Mouse (Mus musculus): ENCODE measurements around the gene Gzmm.
"Not testable (repeated sequence)": the region's sequence is repeated elsewhere in the genome, so short reads cannot be mapped to it uniquely, and the experiment has no call there.

Gene Gzmm

DNA sequence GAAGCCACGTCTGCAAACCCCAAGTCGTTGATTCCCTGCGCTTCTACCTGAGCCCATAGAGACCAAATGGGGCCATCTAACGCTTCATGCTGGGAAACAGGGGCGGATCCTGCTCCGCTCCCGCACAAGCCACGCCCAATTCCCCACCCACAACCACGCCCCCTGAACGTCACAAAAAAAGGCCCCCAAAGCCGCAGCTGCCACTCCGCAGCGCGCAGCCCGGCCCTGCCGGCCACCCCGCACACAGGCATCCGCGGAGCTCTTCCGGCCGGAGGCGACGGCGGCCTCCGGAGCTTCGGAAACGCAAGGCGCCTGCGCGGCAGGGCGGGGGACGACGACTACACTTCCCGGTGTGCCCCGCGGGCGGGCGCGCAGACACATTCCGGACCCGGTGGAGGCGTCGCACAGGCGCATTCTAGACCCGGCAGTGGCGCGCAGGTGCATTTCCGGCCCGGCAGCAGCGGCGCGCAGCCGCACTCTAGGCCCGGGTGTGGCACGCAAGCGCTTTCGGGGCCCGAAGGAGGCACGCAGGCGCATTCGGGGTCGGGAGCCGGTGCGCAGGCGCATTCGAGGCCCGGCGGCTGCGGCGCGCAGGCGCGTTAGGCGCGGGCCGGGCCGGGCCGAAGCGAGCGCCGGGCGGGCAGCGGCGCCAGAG is 7.1 kb upstream of the Gzmm start, which contains the start of gene Cdc34:
Cdc34 (plus strand) TSS at position 605 of the 655 bp plus-strand sequence.
- DNase-seq, result peak; percentile 100

DNA sequence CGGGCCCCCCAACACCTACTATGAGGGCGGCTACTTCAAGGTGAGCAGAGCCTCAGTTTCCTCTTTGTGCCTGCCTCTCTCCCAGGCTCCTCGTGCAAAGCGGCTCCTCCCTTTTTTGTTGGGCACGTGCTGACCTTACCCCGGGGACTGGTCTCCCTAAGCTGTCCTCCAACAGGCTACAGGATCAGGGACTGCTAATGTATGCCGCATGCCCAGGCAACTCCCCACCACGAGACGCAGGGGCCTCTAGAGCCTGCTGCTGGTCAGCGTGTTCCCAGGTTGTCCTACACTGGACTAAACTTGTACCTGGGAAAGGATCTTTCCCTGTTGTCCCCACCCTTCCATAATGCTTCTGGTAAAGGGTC is 6.3 kb upstream of the Gzmm start:
- peak; percentile 41 for DNase-seq

- DNase-seq, result peak; percentile 71
These were observed 5.8 kb upstream of the Gzmm start for GRCm38 (mm10) chr10:79682916-79683582.

DNA sequence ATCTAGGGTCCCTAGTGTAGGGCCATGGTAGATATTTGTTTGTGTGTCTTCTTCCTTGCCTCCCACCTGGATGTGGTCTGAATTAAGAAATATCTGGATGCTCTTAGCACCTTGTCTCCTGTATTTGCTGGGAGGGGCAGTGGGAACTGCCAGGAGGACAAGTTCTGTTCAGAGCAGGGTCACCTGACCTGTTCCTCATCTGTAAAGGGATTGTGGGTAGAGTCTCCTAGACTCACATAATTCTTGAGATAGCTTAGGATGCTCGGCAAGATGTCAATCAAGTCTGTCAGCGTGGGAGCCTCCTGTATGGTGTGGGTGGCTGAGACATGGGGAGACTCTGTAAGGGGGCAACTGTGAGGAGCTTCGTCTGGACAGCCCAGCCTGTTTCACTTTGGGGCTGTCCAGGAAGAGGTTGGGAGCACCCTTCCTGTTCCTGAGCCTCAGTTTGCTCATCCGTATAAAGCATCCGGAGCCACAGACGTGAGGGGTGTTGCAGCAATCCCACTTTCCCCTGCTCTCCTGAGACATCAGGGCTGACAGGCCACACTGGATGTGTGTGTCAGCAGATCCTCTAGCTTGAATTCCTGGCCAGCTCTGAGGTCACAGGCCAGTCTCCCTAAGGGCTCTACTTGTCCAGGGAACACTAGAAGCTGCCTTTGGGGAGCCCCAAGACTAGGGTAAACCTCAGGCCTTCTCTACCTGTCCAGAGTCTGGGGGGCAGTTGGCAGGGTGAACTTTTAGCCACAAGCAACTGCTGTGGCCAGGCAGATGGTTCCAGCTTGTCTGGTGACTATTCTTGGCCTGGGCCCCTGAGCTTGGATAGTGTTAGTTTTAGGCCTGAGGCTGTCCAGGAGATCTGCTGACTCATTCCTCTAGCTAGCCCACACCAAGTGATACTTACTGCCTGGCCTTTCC is 4.8 kb upstream of the Gzmm start:
- DNase-seq, result no peak

- DNase-seq, result no peak
These were observed 3.8 kb upstream of the Gzmm start for GRCm38 (mm10) chr10:79684770-79685600.

DNA sequence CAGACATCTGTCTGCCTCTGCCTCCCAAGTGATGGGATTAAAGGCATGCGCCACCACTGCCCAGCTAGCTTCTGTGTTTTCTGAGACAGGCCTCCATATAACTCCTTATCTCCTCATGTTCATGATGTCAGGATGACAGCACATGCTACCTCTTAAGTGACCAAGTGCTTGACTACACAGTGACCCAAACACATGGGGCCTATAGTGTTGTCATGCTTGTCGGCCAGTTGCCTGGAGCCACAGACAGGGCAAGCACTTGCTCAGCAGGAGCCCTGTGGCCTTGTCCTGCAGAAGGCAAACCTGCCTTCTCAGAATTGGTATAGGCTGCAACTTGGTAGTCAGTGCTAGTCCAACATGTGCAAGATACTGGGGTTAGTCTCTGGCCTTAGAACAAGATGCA is 2.6 kb upstream of the Gzmm start:
- no peak for DNase-seq

GRCm38 (mm10) chr10:79686691-79687090 is 2.1 kb upstream of the Gzmm start:
- DNase-seq, result no peak

DNA sequence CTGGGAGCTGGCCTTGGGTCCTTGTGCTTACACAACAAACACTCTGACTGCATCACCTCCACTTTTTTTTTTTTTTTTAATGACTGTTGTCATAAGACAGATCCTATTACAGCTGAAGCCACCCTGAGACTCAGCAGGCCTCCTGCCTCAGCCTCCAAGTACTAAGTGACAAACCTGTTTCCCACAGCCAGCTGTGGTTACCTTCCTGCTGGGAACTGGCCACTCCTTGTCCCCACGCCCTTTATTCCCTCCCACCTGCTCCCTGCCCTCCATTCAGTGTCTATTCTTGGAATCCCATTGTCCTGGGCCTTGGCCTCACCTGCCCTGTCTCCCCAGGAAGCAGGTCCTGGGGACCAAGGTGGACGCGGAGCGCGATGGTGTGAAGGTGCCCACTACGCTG is 1.3 kb upstream of the Gzmm start:
- DNase-seq, result no peak

DNA sequence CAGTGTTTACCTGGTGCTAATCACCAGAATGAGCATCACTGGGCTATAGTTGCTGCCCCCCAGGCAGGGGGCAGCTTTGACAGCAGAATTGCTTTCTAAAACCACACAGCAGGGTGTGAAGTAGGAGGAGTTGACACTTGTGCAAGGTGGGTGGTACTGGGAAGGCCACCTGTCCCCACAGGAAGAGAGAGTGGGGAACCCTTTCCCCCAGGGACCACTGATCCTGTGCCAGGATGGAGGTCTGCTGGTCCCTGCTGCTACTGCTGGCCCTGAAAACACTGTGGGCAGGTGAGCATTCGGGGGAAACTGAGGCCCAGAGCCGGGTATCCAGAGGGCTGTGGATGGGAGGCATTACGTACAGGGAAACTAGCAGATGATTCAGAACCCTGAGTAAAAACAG is 358 bp downstream of the Gzmm start:
- DNase-seq, result no peak

DNA sequence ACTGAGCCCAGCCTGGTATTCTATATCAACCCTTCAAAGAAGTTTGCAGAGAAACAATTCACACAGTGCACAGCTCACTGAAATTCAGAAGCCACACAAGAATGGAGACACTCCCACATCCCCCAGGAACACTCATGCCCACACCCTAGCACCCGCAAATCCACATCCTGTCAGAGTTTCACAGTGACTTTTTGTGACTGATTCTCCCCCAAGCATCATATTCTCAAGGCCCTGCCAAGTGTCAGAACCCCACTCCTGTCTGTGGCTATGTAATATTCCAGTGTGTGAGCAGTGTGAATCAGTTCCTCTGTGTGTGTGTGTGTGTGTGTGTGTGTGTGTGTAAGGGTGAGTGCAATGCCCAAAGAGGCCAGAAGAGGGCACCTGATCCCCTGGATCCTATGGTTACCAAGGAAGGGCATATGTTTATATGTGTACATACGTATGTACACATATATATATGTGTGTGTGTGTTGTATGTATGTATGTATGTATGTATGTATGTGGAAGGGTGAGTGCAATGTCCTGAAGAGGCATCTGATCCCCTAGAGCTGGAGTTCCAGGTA is 3.2 kb downstream of the Gzmm start:
- DNase-seq, result no peak

- DNase-seq, result peak; percentile 35
These were observed 5.0 kb downstream of the Gzmm start for GRCm38 (mm10) chr10:79693580-79694378.

DNA sequence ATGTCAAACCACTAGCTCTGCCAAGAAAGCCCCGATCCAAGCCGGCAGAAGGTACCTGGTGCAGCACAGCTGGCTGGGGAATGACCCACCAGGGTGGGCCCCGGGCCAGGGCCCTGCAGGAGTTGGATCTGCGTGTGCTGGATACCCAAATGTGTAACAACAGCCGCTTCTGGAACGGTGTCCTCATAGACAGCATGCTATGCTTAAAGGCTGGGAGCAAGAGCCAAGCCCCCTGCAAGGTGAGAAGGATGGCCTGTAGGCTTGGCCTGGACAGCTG is 5.5 kb downstream of the Gzmm start:
- no peak for DNase-seq

GRCm38 (mm10) chr10:79695231-79696128 is 6.7 kb downstream of the Gzmm start:
- peak; percentile 83 for DNase-seq

- DNase-seq, result no peak
These were observed 7.4 kb downstream of the Gzmm start for GRCm38 (mm10) chr10:79696129-79696651.

GRCm38 (mm10) chr10:79697916-79698315 is 9.1 kb downstream of the Gzmm start:
- DNase-seq, result no peak

- DNase-seq, result no peak
These were observed 9.6 kb downstream of the Gzmm start for GRCm38 (mm10) chr10:79698459-79698858.

GRCm38 (mm10) chr10:79700676-79701075 is 11.9 kb downstream of the Gzmm start:
- no peak for DNase-seq

GRCm38 (mm10) chr10:79701443-79702129 is 12.8 kb downstream of the Gzmm start:
- DNase-seq, result peak; percentile 43

DNA sequence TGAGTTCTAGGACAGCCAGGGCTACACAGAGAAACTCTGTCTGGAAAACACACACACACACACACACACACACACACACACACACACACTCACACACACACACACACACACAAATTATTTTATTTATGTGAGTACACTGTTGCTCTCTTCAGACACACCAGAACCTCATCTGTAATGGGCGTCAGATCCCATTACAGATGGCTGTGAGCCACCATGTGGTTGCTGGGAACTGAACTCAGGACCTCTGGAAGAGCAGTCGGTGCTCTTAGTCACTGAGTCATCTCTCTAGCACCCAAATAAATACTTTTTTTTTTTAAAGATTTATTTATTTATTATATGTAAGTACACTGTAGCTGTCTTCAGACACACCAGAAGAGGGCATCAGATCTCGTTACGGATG is 14.2 kb downstream of the Gzmm start:
- DNase-seq, result not testable (repeated sequence)

- DNase-seq, result no peak
These were observed 14.7 kb downstream of the Gzmm start for GRCm38 (mm10) chr10:79703541-79703940.

All from retina, postnatal 1 day (tissue).